Mouse (Mus musculus) B cell, adult 62 days (primary cell): ENCODE measurements around the gene Hs3st4. TPM values are rescaled to one million over a fixed set of nuclear protein-coding genes. Genes with fewer than 3 reads are reported as not detected.

Experiments
- total RNA-seq: library from RNA; stranded (reverse); gene quantifications from 4 replicates; pipeline ENCODE4 v1.2.4, GENCODE M21; 2023

Gene Hs3st4
- not detected in 4 replicates for total RNA-seq

GRCm38 (mm10) chr7:123982461-123983038 is at the start of gene Hs3st4:
Gene Hs3st4 (plus strand): TSS chr7:123982869.

